Mouse (Mus musculus) intestine, postnatal 0 days (tissue): ENCODE measurements around the gene Rai1. TPM values are rescaled to one million over a fixed set of nuclear protein-coding genes. Genes with fewer than 3 reads are reported as not detected.

Source experiments
- ATAC-seq: fragments of 200-750 bp; cut with Nextera tagmentation; 2 replicates; pipeline ENCODE4 v1.8.0; 2017; ENCODE audit warnings: mild to moderate bottlenecking, moderate TSS enrichment, moderate library complexity
- H3K27ac ChIP-seq: fragments of 300-500 bp; sonication (generic); 2 replicates; pipeline ENCODE4 v1.5.1; 2014; ENCODE audit warnings: mild to moderate bottlenecking, low read depth, low read length, moderate library complexity
- H3K27me3 ChIP-seq: fragments of 300-500 bp; sonication (generic); replicated peaks from 2 replicates; pipeline ENCODE4 v1.6.1; 2014; ENCODE audit warnings: low read length, mixed read lengths; ENCODE audit not compliant: control insufficient read depth, insufficient read depth
- H3K36me3 ChIP-seq: fragments of 300-500 bp; sonication (generic); 2 replicates; pipeline ENCODE4 v1.6.1; 2014; ENCODE audit warnings: mild to moderate bottlenecking, moderate library complexity; ENCODE audit not compliant: control insufficient read depth, insufficient read depth
- H3K4me1 ChIP-seq: fragments of 300-500 bp; sonication (generic); replicated peaks from 2 replicates; pipeline ENCODE4 v1.6.1; 2014; ENCODE audit warnings: antibody characterized with exemption, low read length, mixed read lengths; ENCODE audit not compliant: control insufficient read depth, insufficient read depth
- H3K4me2 ChIP-seq: fragments of 300-500 bp; sonication (generic); replicated peaks from 2 replicates; pipeline ENCODE4 v1.6.1; 2014; ENCODE audit warnings: low read depth, mild to moderate bottlenecking, moderate library complexity
- H3K4me3 ChIP-seq: fragments of 300-500 bp; sonication (generic); 2 replicates; pipeline ENCODE4 v1.5.1; 2014; ENCODE audit warnings: low read depth, low read length
- H3K9ac ChIP-seq: fragments of 300-500 bp; sonication (generic); 2 replicates; pipeline ENCODE4 v1.6.1; 2014; ENCODE audit warnings: mild to moderate bottlenecking, low read depth, low read length
- H3K9me3 ChIP-seq: fragments of 300-500 bp; sonication (generic); 2 replicates; pipeline ENCODE4 v1.6.1; 2016; ENCODE audit warnings: mixed run types; ENCODE audit not compliant: control insufficient read depth
- CTCF ChIP-seq: sonication (generic); IDR thresholded peaks from 2 replicates; pipeline ENCODE4 v1.5.1; 2016; ENCODE audit warnings: low read depth, mild to moderate bottlenecking, control low read depth, antibody characterized with exemption, moderate library complexity
- WGBS: fragments of 180-500 bp; shearing (Covaris S2); extraction: QIAGEN DNeasy Blood & Tissue Kit; methylation state at CpG from one replicate; pipeline ENCODE4 v1.1.7; 2014; 5-methylcytosine and 5-hydroxymethylcytosine counted together
- polyA plus RNA-seq: library from polyadenylated mRNA; unstranded; fragments of >200 nt; fragmentation: Nextera tagmentation; extraction: Ambion mirVana; gene quantifications from 2 replicates; pipeline ENCODE4 v1.2.1, GENCODE M21; 2015

Rai1 gene
- polyA plus RNA-seq: 10.1 and 10.6 TPM in 2 replicates

GRCm38 (mm10) chr11:60104810-60105592 is at the start of gene Rai1:
Gene Rai1, plus strand, starts transcription at chr11:60105013.
- peak within 1 kb of the TSS; percentile 97 for H3K27ac ChIP-seq
- H3K4me3 ChIP-seq: peak within 1 kb of the TSS; percentile 87
- WGBS: under 1% methylated on average over 73 of the region's 105 CpGs
- TF ChIP-seq CTCF: peak; percentile 98
- peaks cover 30% of the 10 kb centered on the region for H3K4me1 ChIP-seq
- peak; percentile 54 for ATAC-seq
- peak within 1 kb of the TSS; percentile 98 for H3K9ac ChIP-seq
- no peaks in the 10 kb centered on the region for H3K36me3 ChIP-seq
- no peaks in the 10 kb centered on the region for H3K27me3 ChIP-seq
- peak within 1 kb of the TSS; percentile 90 for H3K4me2 ChIP-seq
- no peaks in the 10 kb centered on the region for H3K9me3 ChIP-seq

- H3K4me3 ChIP-seq: no peak overlapping the region
- no peaks in the 10 kb centered on the region for H3K4me1 ChIP-seq
- no peaks in the 10 kb centered on the region for H3K9me3 ChIP-seq
- 85% methylated on average over 6 of the region's 6 CpGs for WGBS
- H3K27me3 ChIP-seq: no peaks in the 10 kb centered on the region
- H3K27ac ChIP-seq: no peak overlapping the region
- H3K36me3 ChIP-seq: no peaks in the 10 kb centered on the region
- no peak for ATAC-seq
- TF ChIP-seq CTCF: no peak
- H3K9ac ChIP-seq: no peak overlapping the region
- H3K4me2 ChIP-seq: no peak overlapping the region
Measured at GRCm38 (mm10) chr11:60056520-60056919, 48.3 kb upstream of the Rai1 start.

GRCm38 (mm10) chr11:60057987-60058386 is 46.8 kb upstream of the Rai1 start:
- Histone ChIP-seq H3K4me2 (no peak overlapping the region), H3K4me1 (no peaks in the 10 kb centered on the region), H3K9me3 (no peaks in the 10 kb centered on the region), H3K4me3 (no peak overlapping the region), H3K27ac (no peak overlapping the region), H3K36me3 (no peaks in the 10 kb centered on the region), H3K9ac (no peak overlapping the region), H3K27me3 (no peaks in the 10 kb centered on the region)
- no peak for ATAC-seq
- 74% methylated on average over 2 of the region's 2 CpGs for WGBS
- no peak for TF ChIP-seq CTCF

- H3K27me3 ChIP-seq: no peaks in the 10 kb centered on the region
- H3K27ac ChIP-seq: no peak overlapping the region
- ATAC-seq: no peak
- 68% methylated on average over 10 of the region's 10 CpGs for WGBS
- H3K4me2 ChIP-seq: no peak overlapping the region
- H3K36me3 ChIP-seq: no peaks in the 10 kb centered on the region
- TF ChIP-seq CTCF: no peak
- H3K4me3 ChIP-seq: no peak overlapping the region
- H3K4me1 ChIP-seq: no peaks in the 10 kb centered on the region
- no peak overlapping the region for H3K9ac ChIP-seq
- H3K9me3 ChIP-seq: no peaks in the 10 kb centered on the region
Measured at GRCm38 (mm10) chr11:60058441-60058840, 46.4 kb upstream of the Rai1 start.

- Histone ChIP-seq H3K9me3 (no peaks in the 10 kb centered on the region), H3K36me3 (no peaks in the 10 kb centered on the region), H3K4me2 (no peak overlapping the region), H3K4me3 (no peak overlapping the region), H3K4me1 (no peaks in the 10 kb centered on the region), H3K9ac (no peak overlapping the region), H3K27me3 (no peaks in the 10 kb centered on the region), H3K27ac (no peak overlapping the region)
- no peak for TF ChIP-seq CTCF
- ATAC-seq: no peak
- WGBS: 90% methylated on average over 2 of the region's 2 CpGs
Measured at GRCm38 (mm10) chr11:60060026-60060425, 44.8 kb upstream of the Rai1 start.

GRCm38 (mm10) chr11:60061504-60062006 is 43.3 kb upstream of the Rai1 start:
- Histone ChIP-seq H3K4me3 (no peak overlapping the region), H3K36me3 (no peaks in the 10 kb centered on the region), H3K27ac (no peak overlapping the region), H3K27me3 (no peaks in the 10 kb centered on the region), H3K4me1 (no peaks in the 10 kb centered on the region), H3K9ac (no peak overlapping the region), H3K9me3 (no peaks in the 10 kb centered on the region), H3K4me2 (no peak overlapping the region)
- ATAC-seq: peak; percentile 68
- WGBS: 42% methylated on average over 4 of the region's 4 CpGs
- no peak for TF ChIP-seq CTCF
